Mouse (Mus musculus) adrenal gland, adult 10 weeks (tissue): ENCODE measurements around the gene Stambp. TPM values are rescaled to one million over a fixed set of nuclear protein-coding genes. Genes with fewer than 3 reads are reported as not detected.

Experiments used
- polyA plus RNA-seq: library from polyadenylated mRNA; stranded (reverse); fragments of 350-450 nt; fragmentation: Illumina TruSeq; extraction: RNeasy Lipid Tissue Mini Kit (QIAGEN cat#74804); gene quantifications from one replicate; pipeline ENCODE4 v1.2.3, GENCODE M21; 2014; ENCODE audit warnings: low read depth, low replicate concordance

The Stambp gene
- 83.3 TPM for polyA plus RNA-seq

GRCm38 (mm10) chr6:83572671-83573070 is at the start of gene Stambp:
Gene Stambp, minus strand, starts transcription at chr6:83572729.

DNA sequence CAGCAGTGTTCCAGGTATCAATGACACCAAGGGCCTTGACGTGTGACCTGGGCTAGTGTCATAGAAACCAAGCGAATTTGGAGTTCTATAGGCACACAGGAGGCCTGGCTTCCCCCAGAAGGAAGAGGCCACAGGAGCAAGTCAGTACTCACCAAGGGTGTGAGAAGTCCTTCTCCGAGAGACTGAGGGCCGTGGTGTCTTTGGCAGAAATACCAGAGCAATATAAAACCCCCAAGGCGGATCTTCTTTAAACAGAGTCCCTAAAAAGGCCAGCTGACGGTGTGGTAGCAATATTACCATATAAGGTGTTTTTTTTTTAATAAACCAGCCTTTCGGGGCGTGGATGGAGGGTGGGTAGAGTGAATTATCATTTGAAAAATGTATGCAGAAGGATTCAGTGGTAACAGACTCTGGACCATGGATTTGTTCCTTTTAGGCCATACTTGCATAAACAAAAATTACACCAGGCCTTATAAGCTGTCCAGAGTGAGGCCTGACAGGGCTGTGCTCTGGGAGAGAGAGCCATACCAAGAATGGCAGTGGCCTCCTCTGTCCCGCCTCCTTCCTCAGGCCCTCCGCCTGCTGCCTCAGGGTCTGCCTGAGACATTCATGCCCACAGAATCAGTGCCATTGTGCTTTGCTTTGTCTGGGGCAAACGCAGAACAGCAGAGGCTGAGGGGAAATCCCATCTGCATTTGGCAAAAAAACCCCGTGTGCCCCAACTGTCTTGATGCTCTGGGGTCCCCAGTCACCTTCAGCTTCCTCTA is 36.3 kb downstream of the Stambp start, which contains the start of gene Actg2:
TSS of gene Actg2 (minus strand) at position 238 of the 767 bp plus-strand sequence.

GRCm38 (mm10) chr6:83506258-83507167 is 66.0 kb downstream of the Stambp start, which contains the start of gene Dguok:
Gene Dguok, minus strand, starts transcription at chr6:83506969.

Other genes starting within 250 kb of the Stambp start
- 8.0 TPM for gene Mthfd2, start 246.8 kb downstream of the Stambp start, polyA plus RNA-seq
- 205 TPM for gene Mob1a, start 246.7 kb downstream of the Stambp start, polyA plus RNA-seq
- 147 TPM for gene Bola3, start 223.6 kb downstream of the Stambp start, polyA plus RNA-seq
- 8.1 TPM for gene Tet3, start 113.6 kb downstream of the Stambp start, polyA plus RNA-seq
- gene Dguok, start 65.8 kb downstream of the Stambp start, polyA plus RNA-seq, result 34.9 TPM
- gene Actg2, start 36.5 kb downstream of the Stambp start, polyA plus RNA-seq, result 1.5 TPM
- gene Clec4f, start 83.5 kb upstream of the Stambp start, polyA plus RNA-seq, result not detected
- not detected for gene Cd207, start 105.1 kb upstream of the Stambp start, polyA plus RNA-seq
- not detected for gene Vax2, start 138.5 kb upstream of the Stambp start, polyA plus RNA-seq
- gene Atp6v1b1, start 170.3 kb upstream of the Stambp start, polyA plus RNA-seq, result not detected
- not detected for gene Ankrd53, start 189.9 kb upstream of the Stambp start, polyA plus RNA-seq
- gene Tex261, start 203.1 kb upstream of the Stambp start, polyA plus RNA-seq, result 59.9 TPM
- 16.0 TPM for gene Nagk, start 222.3 kb upstream of the Stambp start, polyA plus RNA-seq